Mouse (Mus musculus): ENCODE results near the gene Gtpbp8.

Gene Gtpbp8

GRCm38 (mm10) chr16:44686991-44687718 is 59.0 kb downstream of the Gtpbp8 start:
- no peak for DNase-seq

Data from lung, postnatal 10 days (tissue).